Mouse (Mus musculus) brain, embryonic 18.5 days (tissue): ENCODE measurements around the gene Plk1.
A peak's percentile ranks its signal among the peaks of the same experiment; 100 is the strongest.

ENCODE experiments used
- DNase-seq: peaks from one replicate; pipeline ENCODE4 v3.0.0-alpha.2; 2012; ENCODE audit warnings: low read depth, low spot score

The Plk1 gene

DNA sequence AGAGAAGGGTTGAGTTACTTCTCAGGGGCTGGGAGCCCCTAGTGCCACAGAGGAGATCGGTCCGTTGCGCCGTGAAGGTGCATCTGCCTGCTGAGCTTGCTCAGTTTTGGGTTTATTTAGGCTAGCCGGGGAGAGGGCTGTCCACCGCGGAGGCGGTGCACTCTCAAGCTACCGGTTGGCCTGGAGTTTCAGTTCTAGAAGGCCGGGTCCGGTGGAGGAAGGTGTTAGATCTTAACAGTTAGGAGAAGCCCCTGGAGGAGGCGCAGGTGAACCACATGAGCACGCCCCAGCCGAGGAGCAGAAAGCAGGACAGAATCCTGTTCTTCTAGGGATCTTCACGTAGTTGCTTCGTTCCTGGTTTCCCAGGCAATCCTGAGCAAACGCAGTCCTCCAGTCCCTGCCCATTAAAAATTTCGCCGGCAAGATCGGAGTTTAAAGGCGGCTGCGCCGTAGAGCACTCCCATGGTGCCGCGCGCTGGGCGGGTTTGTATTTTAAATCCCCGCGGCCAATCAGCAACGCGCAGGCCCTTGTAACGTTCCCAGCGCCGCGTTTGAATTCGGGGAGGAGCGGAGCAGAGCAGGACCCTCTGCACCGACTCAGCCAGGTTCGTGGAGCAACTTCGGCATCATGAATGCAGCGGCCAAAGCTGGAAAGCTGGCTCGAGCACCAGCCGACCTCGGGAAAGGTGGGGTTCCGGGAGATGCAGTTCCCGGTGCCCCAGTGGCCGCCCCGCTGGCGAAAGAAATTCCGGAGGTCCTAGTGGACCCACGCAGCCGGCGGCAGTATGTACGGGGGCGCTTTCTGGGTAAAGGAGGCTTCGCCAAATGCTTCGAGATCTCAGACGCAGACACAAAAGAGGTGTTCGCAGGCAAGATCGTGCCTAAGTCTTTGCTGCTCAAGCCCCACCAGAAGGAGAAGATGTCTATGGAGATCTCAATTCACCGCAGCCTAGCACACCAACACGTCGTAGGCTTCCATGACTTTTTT, at the start of gene Plk1:
Gene Plk1 (plus strand): TSS at position 525 of the 988 bp plus-strand sequence.
- peak; percentile 68 for DNase-seq

DNA sequence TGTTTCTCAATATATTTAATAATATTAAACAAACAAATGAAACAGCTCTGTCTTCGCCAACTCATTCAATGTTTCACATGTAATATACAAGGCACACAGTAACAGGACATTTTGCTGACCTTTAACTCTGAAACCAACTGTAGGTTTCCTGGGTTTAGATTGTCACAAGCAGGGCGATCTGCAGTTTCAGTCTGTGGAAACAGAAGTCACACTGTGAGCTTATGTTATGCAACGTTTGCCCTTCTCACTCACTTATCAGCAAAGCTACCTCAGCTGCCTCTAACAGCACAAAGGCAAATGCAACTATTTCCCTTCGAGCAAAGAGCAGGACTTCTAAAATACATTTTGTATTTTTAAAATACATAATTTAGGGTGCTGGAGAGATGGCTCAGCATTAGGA, 35.7 kb upstream of the Plk1 start:
- no peak for DNase-seq

DNA sequence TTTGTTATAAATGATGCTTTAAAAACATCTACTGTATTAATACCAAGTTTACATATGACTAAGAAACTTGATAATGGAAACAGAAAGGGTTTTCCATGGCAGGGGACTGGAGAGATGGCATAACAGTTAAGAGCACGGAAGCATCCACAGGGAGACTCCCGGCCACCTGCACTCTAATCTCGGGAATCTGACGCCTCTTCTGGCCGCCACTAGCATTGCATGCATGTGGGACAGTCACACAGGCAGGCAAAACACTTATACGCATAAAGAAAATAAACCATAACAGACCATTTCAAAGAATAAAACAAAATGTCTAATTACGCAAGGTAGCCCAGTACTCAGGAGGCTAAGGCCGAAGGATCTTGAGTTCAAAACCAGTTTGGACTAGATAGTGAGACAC, 33.6 kb upstream of the Plk1 start:
- no peak for DNase-seq

DNA sequence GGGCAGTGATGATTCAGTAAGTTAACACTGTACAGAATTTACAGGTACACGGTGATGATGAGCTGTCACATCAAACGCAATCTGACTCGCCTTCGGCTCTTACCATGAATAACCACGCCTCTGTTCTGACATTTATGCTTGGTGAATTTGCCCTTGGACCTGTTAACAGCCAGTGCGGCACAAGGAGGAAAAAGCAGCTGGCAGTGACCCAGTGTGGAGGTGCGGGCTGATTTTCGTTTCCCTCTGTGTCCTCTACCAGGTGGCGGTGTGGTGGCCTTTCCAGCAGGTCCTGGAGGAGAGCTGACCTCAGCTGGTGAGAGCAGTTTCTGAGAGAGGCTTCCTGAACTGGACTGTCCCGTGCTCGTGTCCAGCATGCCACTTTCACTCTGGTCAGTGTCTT, 32.3 kb upstream of the Plk1 start:
- no peak for DNase-seq

DNA sequence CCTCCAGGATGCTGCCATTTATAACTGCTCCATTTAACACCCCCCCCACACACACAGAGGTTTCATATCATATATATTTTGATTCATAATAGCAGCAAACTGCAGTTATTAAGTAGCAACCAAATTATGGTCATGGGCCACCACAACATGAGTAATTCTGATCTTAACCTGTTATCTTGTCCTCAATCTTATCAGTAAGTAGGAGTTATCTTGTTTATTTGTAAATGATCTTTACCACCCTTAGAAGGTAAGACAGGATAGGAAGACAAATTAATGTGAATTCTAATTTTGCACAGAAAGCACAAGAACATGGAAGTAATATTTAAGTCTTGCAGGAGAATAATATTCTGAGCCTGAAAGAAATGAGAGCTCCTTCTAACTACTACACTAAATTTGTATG, 27.4 kb upstream of the Plk1 start:
- no peak for DNase-seq

- DNase-seq = peak; percentile 90
These were observed 26.5 kb upstream of the Plk1 start, which contains the start of the genes Palb2 and Dctn5 for GRCm38 (mm10) chr7:122132497-122133337. Gene Palb2 (minus strand): TSS chr7:122132985. Gene Dctn5 (plus strand): TSS chr7:122133041.

DNA sequence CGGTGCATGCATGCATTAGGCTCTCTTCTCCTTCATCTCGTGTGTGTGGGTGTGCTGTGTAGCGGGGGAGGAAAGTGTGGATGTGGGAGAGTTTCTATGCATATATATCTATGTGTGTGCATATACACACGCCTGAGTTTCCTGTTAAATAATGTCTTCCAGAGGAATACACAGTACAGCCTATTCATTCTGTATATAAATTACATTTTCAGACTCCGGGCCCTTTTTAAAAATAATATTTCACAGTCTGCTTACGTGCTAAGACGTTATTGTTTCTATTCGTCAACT, 26.0 kb upstream of the Plk1 start:
- no peak for DNase-seq

DNA sequence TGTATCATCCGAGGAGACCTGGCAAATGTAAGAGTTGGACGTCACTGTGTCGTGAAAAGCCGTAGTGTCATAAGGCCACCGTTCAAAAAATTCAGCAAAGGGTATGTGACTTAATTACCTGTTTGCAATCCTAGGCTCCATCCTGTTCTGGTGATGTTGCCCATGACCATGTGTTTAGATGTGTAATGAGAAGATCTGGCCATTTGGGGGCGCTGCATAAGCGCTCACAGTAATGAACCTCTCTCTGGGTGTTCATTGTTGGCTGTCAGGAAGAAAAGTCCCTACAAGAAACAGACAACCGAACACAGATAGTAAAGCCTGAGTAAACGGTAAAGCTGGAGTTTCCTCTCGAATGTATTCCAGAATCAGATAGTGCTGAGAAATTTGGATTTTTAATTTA, 24.2 kb upstream of the Plk1 start:
- no peak for DNase-seq

DNA sequence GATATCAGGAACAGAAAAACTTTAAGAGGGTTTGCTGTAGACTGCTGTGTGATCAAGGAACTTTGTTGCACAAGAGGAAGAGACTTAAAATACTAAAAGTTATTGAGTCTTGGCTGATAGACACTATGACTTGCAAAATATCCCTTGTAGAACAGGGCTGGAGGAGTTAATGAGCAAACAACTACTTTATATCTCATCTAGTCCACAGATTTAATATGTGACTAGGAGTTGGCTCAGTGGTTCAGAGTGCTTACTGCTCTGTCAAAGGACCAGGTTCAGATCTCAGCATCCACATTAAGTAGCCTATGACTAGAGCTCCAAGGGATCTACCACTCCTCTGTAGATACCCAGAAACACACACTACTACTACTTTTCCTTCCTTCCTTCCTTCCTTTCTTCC, 22.2 kb upstream of the Plk1 start:
- no peak for DNase-seq

DNA sequence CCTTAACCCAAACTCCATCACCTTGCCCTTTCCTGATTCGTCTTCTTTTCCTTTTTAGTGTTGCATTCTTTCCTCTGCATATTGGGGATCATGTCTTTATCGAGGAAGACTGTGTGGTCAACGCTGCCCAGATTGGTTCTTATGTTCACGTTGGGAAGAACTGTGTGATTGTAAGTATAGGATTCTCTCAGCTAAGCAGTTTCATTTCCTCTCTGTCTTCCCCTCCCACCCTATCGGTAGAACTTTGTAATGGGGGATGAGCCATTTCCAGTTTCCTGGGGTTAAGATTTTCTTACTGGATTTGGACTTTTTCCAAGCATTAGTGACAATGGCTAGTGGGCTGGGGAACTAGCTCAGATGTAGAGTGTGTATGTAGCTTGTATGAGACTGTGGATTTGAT, 21.0 kb upstream of the Plk1 start:
- DNase-seq = no peak

- DNase-seq = no peak
These were observed 18.2 kb upstream of the Plk1 start for GRCm38 (mm10) chr7:122140991-122141390.

DNA sequence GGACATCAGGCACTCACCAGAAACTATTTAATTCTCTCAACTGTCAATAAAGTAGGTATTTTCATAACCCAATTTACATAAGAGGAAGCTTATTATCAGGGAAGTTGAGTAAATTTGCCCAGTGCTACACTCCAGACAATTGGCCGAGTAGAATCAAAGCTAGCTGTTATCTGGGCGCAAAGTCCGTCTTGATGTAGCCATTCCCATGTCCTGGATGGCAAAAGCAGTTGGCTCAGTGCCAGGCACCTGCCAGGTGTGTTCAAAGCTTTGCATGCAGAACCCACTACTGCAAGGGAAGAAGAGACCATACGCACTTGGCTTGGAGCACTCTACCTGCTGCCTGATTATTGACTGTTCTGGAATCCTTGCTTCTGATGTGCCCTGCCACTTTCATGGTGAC, 6.8 kb upstream of the Plk1 start:
- DNase-seq = no peak

DNA sequence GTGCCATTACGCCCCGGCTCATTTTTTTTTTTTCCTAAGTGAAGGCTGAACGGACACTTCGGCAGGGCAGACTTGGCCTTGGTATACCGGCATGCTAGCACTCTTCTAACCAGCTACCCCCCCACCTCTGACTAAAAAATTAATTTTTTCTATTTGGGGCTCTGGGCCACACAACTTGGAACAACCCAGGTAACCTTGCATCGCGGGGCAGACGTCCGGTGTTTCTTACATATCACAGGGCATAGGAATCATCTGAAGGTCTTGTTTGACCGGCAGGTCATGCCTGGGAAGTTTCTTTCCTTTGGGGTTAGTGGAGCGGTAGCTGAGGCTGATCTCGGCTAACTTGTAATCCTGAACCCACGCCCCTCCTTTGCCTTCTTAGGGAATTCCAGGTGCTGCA, 751 bp upstream of the Plk1 start:
- no peak for DNase-seq

DNA sequence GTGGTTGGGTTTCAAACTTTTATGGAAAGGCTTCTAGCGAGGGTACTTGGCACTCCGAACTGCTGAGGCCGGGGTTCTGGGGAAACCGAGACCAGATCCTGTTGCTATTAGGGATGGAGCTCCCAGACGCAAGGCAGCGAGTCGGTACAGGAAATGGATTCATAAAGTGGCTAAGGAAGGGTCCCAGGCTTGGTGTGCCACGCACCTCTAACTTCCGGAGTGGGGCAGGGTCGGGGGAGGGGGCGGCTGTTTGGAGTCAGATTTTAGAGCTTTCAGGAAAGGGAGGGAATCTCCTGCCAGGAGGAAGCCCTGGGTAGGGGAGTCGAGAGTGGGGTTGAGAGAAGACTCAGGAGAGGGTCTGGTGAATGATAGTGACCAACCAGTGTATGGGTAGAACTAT, 798 bp downstream of the Plk1 start:
- DNase-seq = no peak

DNA sequence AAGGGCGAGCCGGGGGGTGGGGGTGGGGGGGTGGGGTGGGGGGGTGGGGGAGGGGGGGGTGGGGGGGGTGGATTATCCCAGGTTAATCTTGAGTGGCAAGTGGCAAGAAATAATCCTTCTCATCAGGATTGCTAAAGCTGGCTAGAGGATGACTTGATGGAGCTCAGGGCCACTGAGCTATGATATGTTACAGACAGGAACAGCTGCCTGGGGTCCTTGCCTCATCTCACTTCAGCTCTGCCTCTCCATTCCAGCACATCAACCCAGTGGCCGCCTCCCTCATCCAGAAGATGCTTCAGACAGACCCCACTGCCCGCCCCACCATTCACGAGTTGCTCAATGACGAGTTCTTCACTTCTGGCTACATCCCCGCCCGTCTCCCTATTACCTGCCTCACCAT, 4.5 kb downstream of the Plk1 start:
- no peak for DNase-seq

- no peak for DNase-seq
These were observed 8.0 kb downstream of the Plk1 start for GRCm38 (mm10) chr7:122167203-122167602.

DNA sequence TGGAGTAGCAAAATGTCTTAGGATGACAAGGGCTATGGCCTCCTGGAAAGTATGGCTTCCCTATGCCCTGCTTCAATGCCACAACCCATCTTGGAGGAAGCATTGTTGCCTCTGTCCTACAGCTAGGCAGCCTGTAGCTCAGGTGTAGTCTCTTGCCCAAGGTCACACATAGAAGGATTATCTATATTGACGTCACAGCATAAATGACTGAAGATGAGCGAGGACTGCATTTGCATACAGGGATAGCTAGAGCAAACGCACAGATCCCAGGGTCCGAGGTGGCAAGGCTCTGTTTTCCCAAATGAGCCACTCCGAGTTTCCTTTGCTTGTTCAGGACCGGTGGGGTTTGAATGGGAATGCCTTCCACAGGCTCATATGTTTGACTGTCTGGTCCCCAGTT, 11.5 kb downstream of the Plk1 start:
- DNase-seq = no peak

DNA sequence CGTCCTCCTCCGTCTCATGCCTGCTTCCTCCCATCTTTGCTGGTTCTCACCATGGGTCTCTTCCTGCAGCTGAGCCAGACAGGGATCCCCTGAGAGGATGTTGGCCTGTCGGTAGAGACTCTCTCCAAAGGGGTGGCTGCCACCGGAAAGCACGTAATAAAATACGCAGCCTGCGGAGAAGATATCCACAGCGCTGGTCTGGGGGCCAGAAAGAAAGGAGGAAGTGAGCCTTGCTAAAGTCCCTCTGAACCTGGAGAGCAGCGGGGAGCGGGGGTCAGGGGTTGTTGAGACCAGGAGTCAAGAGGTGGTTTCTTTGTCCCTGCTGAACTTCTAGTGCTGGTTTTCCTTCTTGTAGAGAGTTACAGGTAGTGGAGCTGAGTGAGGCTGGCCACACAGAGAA, 12.4 kb downstream of the Plk1 start:
- no peak for DNase-seq

DNA sequence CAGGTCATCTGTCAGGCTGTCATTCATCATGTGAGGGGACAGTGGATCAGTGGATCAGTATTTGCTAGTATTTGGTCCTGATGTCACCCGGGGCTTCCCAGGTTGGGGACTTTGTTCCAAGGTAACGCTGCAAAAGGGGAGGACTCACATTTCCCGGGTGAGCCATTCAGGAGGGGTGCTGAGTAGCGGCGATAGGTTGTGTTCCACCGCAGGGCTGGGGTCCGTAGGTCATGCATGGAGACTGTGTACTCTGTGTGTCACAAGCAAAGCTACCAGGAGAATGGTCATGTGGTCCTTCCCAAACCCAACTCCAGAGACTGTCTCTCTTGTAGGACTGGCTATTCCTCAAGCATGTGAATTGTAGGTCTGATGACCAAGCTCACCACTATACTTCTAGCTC, 21.5 kb downstream of the Plk1 start:
- no peak for DNase-seq

GRCm38 (mm10) chr7:122184569-122184968, 25.3 kb downstream of the Plk1 start:
- DNase-seq = no peak

DNA sequence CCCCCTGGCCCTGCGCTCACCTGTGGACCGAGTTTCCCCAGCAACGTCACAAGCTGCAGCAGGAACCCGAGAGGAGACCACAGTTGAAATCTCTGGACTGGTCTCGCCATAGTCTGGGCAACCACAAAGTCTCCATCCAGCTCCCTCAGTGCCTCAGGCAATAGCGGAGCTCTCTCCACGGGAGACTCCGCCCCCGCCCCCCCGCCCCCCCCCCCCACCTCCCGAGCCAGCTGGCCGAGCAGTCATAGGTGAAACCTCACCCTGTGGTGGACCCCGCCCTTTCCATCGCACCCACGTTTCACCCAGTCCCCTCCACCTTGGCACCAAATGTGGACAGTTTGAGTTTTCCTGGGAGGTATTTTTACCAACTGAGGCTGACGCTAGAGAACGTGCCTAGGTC, 26.8 kb downstream of the Plk1 start, which contains the start of gene Ern2:
Gene Ern2 (minus strand): TSS at position 165 of the 400 bp plus-strand sequence.
- DNase-seq = no peak

GRCm38 (mm10) chr7:122189484-122189883, 30.2 kb downstream of the Plk1 start:
- DNase-seq = no peak

DNA sequence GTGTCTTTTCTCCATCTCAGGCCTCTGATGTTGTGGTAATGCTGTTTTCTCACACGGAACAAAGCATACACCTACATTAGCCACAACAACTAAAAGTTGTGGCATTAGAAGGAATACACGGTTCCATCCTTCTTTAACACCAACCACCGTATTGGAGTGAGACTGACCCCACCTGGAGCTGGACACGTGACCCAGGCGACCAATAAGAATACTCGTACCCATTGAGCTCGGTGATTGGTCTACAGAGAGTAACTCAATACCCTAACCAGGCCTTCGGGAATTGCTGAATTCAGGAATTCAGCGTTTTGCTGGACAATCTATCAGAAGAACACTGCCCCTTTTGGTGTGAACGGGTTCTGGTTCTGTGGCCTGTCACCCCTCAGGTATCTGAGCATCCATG, 31.9 kb downstream of the Plk1 start:
- no peak for DNase-seq
